Mouse (Mus musculus): ENCODE data around the gene Fh1.

GRCm38 (mm10) chr1:175619814-175620431, 5.5 kb downstream of the Fh1 start, which contains the start of gene Kmo:
- TF ChIP-seq TAL1 (IDR thresholded peaks at IDR 0.05; ENCODE audit: low read length) (no peak), GATA1 (IDR thresholded peaks at IDR 0.05; ENCODE audit: low read length) (no peak)
